Mouse (Mus musculus) CH12.LX (cell line): ENCODE measurements at regions not wholly inside any gene's neighbourhood (a gene's known extent, or its start where the extent isn't known, plus 50 kb on each side); places are given as distances from the start of the nearest gene placed in this dataset.

Experiments
- DNase-seq: peaks from one replicate; pipeline ENCODE4 v3.0.0-alpha.2; 2013; ENCODE audit errors: extremely low read depth
- H3K27ac ChIP-seq: 2 replicates; pipeline ENCODE4 v1.5.1; 2012; ENCODE audit warnings: low read depth, mild to moderate bottlenecking, control low read depth, moderate library complexity; ENCODE audit not compliant: insufficient read depth
- H3K27me3 ChIP-seq: replicated peaks from 2 replicates; pipeline ENCODE3; 2012; ENCODE audit warnings: inconsistent platforms
- H3K36me3 ChIP-seq, 2 experiments: replicated peaks in 1 of 2; 2 replicates each; pipeline versions ENCODE3 to v1.6.1; 2012; ENCODE audit warnings: inconsistent platforms in 1 of 2, low read length in 1 of 2, mild to moderate bottlenecking in 1 of 2, mixed read lengths in 1 of 2, moderate library complexity in 1 of 2; ENCODE audit not compliant: control insufficient read depth in 1 of 2, insufficient read depth in 1 of 2
- H3K4me1 ChIP-seq, 2 experiments: 2 replicates each; pipeline ENCODE4 v1.6.1; 2012; ENCODE audit warnings: inconsistent platforms in 1 of 2, moderate library complexity in 1 of 2; ENCODE audit not compliant: insufficient read depth in 2 of 2, control insufficient read depth in 1 of 2
- H3K4me2 ChIP-seq: 2 replicates; pipeline ENCODE4 v1.6.1; 2012; ENCODE audit warnings: low read depth, mild to moderate bottlenecking, control low read depth; ENCODE audit not compliant: poor library complexity, insufficient read depth, severe bottlenecking
- H3K4me3 ChIP-seq, 3 experiments: fragments of 150-350 bp in 1 of 3; sonication (generic) in 1 of 3; replicated peaks in 1 of 3; 2 replicates each; pipeline versions ENCODE3 to v1.5.1; 2011 to 2012; ENCODE audit warnings: low read depth in 2 of 3, low read length in 2 of 3, mild to moderate bottlenecking in 2 of 3, moderate library complexity in 2 of 3, control low read depth in 1 of 3, improper control_type of control experiment in 1 of 3, inconsistent platforms in 1 of 3, mixed read lengths in 1 of 3; ENCODE audit not compliant: poor library complexity in 1 of 3
- H3K79me2 ChIP-seq: replicated peaks from 2 replicates; pipeline ENCODE4 v1.6.1; 2012; ENCODE audit warnings: mild to moderate bottlenecking, moderate library complexity; ENCODE audit not compliant: control insufficient read depth, poor library complexity, insufficient read depth, severe bottlenecking; ENCODE audit errors: extremely low read depth
- H3K9ac ChIP-seq: 2 replicates; pipeline ENCODE4 v1.6.1; 2012; ENCODE audit warnings: low read depth, mild to moderate bottlenecking, control low read depth, moderate library complexity; ENCODE audit not compliant: insufficient read depth
- H3K9me3 ChIP-seq: replicated peaks from 2 replicates; pipeline ENCODE3; 2012; ENCODE audit warnings: low read length, inconsistent platforms, mixed read lengths
- BHLHE40 ChIP-seq: IDR thresholded peaks from 2 replicates; pipeline ENCODE4 v1.6.1; 2011; ENCODE audit warnings: mild to moderate bottlenecking, low read depth, low read length, improper control_type of control experiment
- CHD2 ChIP-seq: IDR thresholded peaks from 2 replicates; pipeline ENCODE4 v1.6.1; 2011; ENCODE audit warnings: low read length, improper control_type of control experiment
- CTCF ChIP-seq, 2 experiments: IDR thresholded peaks in 1 of 2; conservative IDR thresholded peaks in 1 of 2; 2 replicates each; pipeline ENCODE4 v1.5.1; 2011 to 2012; ENCODE audit warnings: low read depth in 2 of 2, low read length in 2 of 2, improper control_type of control experiment in 1 of 2, inconsistent platforms in 1 of 2, mild to moderate bottlenecking in 1 of 2, moderate library complexity in 1 of 2
- E2F4 ChIP-seq: IDR thresholded peaks from 2 replicates; pipeline ENCODE4 v1.6.1; 2011; ENCODE audit warnings: low read depth, low read length, improper control_type of control experiment; ENCODE audit not compliant: insufficient replicate concordance
- ELF1 ChIP-seq: IDR thresholded peaks from 2 replicates; pipeline ENCODE4 v1.6.1; 2014; ENCODE audit warnings: low read depth, mild to moderate bottlenecking, inconsistent platforms, low read length, improper control_type of control experiment
- ETS1 ChIP-seq: conservative IDR thresholded peaks from 2 replicates; pipeline ENCODE4 v1.6.1; 2012; ENCODE audit warnings: low read depth, mild to moderate bottlenecking, inconsistent platforms, low read length, improper control_type of control experiment, moderate library complexity
- GABPA ChIP-seq: IDR thresholded peaks from 2 replicates; pipeline ENCODE4 v1.6.1; 2012; ENCODE audit warnings: low read depth, low read length, improper control_type of control experiment, inconsistent platforms; ENCODE audit not compliant: insufficient replicate concordance
- IRF4 ChIP-seq: IDR thresholded peaks from 2 replicates; pipeline ENCODE4 v1.6.1; 2014; ENCODE audit warnings: low read depth, mild to moderate bottlenecking, inconsistent platforms, low read length, improper control_type of control experiment
- JUN ChIP-seq: IDR thresholded peaks from 2 replicates; pipeline ENCODE4 v1.6.1; 2011; ENCODE audit warnings: low read depth, mild to moderate bottlenecking, low read length, improper control_type of control experiment, moderate library complexity; ENCODE audit not compliant: insufficient read depth
- JUND ChIP-seq: conservative IDR thresholded peaks from 2 replicates; pipeline ENCODE4 v1.6.1; 2011; ENCODE audit warnings: low read depth, low read length, improper control_type of control experiment
- KAT2A ChIP-seq: IDR thresholded peaks from 2 replicates; pipeline ENCODE4 v1.6.1; 2012; ENCODE audit warnings: low read length, improper control_type of control experiment, inconsistent platforms; ENCODE audit not compliant: insufficient replicate concordance
- MAFK ChIP-seq: IDR thresholded peaks from 2 replicates; pipeline ENCODE4 v1.6.1; 2011; ENCODE audit warnings: low read length, improper control_type of control experiment; ENCODE audit not compliant: insufficient replicate concordance
- MAX ChIP-seq: IDR thresholded peaks from 2 replicates; pipeline ENCODE4 v1.6.1; 2011; ENCODE audit warnings: low read length, improper control_type of control experiment
- MAZ ChIP-seq: IDR thresholded peaks from 2 replicates; pipeline ENCODE4 v1.6.1; 2012; ENCODE audit warnings: low read depth, mild to moderate bottlenecking, inconsistent platforms, low read length, improper control_type of control experiment, moderate library complexity
- NELFE ChIP-seq: IDR thresholded peaks from 2 replicates; pipeline ENCODE4 v1.6.1; 2011; ENCODE audit warnings: low read depth, low read length, improper control_type of control experiment
- NRF1 ChIP-seq: IDR thresholded peaks from 2 replicates; pipeline ENCODE4 v1.6.1; 2014; ENCODE audit warnings: low read depth, mild to moderate bottlenecking, inconsistent platforms, low read length, improper control_type of control experiment, moderate library complexity
- PAX5 ChIP-seq: IDR thresholded peaks from 2 replicates; pipeline ENCODE4 v1.6.1; 2012; ENCODE audit warnings: low read length, inconsistent platforms, mixed read lengths
- POLR2A ChIP-seq: IDR thresholded peaks from 2 replicates; pipeline ENCODE4 v1.6.1; 2011; ENCODE audit warnings: low read depth, mild to moderate bottlenecking, improper control_type of control experiment, low read length
- POLR2AphosphoS2 ChIP-seq: IDR thresholded peaks from 2 replicates; pipeline ENCODE4 v1.6.1; 2011; ENCODE audit warnings: low read depth, low read length, improper control_type of control experiment
- RAD21 ChIP-seq: IDR thresholded peaks from 2 replicates; pipeline ENCODE4 v1.6.1; 2011; ENCODE audit warnings: low read depth, mild to moderate bottlenecking, low read length, improper control_type of control experiment, moderate library complexity
- RCOR1 ChIP-seq: conservative IDR thresholded peaks from 2 replicates; pipeline ENCODE4 v1.6.1; 2012; ENCODE audit warnings: low read depth, mild to moderate bottlenecking, inconsistent platforms, low read length, improper control_type of control experiment
- SIN3A ChIP-seq: IDR thresholded peaks from 2 replicates; pipeline ENCODE4 v1.6.1; 2012; ENCODE audit warnings: low read length, improper control_type of control experiment, inconsistent platforms
- TBP ChIP-seq: conservative IDR thresholded peaks from 2 replicates; pipeline ENCODE4 v1.6.1; 2011; ENCODE audit warnings: low read depth, low read length, improper control_type of control experiment
- USF1 ChIP-seq: IDR thresholded peaks from 2 replicates; pipeline ENCODE4 v1.6.1; 2014; ENCODE audit warnings: low read depth, mild to moderate bottlenecking, inconsistent platforms, low read length, improper control_type of control experiment
- USF2 ChIP-seq: conservative IDR thresholded peaks from 2 replicates; pipeline ENCODE4 v1.6.1; 2011; ENCODE audit warnings: low read depth, low read length, improper control_type of control experiment
- ZC3H11A ChIP-seq: IDR thresholded peaks from 2 replicates; pipeline ENCODE4 v1.6.1; 2012; ENCODE audit warnings: low read depth, mild to moderate bottlenecking, inconsistent platforms, low read length, improper control_type of control experiment
- ZMIZ1 ChIP-seq: IDR thresholded peaks from 2 replicates; pipeline ENCODE4 v1.6.1; 2012; ENCODE audit warnings: low read depth, mild to moderate bottlenecking, inconsistent platforms, low read length, improper control_type of control experiment
- ZNF384 ChIP-seq: IDR thresholded peaks from 2 replicates; pipeline ENCODE4 v1.6.1; 2012; ENCODE audit warnings: low read depth, low read length, improper control_type of control experiment, inconsistent platforms
- dilution Hi-C: fragments of 300-500 bp; cut with MboI; formaldehyde crosslinking; loops from 2 replicates; pipeline ENCODE4 v1.14.3; 2020; ENCODE audit warnings: low sequenced_read_pairs; ENCODE audit not compliant: extremely low pct_unique_long_range_greater_than_20kb, extremely low pct_ligation_motif_present
- in situ Hi-C: fragments of 300-500 bp; cut with MboI; formaldehyde crosslinking; loops from 3 replicates; pipeline ENCODE4 v1.14.3; 2019; ENCODE audit warnings: low sequenced_read_pairs, low pct_ligation_motif_present, low pct_unique_long_range_greater_than_20kb, mixed read lengths

DNA sequence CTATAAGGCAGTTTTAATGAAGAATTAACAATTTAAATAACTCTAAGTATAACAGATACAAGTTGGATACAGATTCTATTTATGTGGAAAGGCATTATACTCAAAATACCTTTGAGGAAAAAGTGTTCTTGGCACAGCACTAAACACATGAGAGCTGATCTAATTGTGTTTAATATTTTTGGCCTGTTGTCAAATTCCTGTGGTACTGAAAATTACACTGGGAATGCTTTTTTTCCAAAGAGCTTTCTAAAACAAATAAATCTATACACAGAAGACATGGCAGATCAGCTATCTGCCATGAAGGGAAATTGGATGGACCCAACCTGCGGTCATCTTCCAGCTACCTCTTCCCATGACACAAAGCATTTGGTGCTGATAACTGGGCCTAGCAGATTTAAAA is 147.9 kb downstream of the Impad1 start:
- no peak overlapping the region for H3K9ac ChIP-seq
- H3K27me3 ChIP-seq, result no peaks in the 10 kb centered on the region
- in situ Hi-C loops (no loop called here), dilution Hi-C loops (no loop called here)
- no peaks in the 10 kb centered on the region for H3K79me2 ChIP-seq
- no peaks in the 10 kb centered on the region for H3K36me3 ChIP-seq
- no peak overlapping the region for H3K27ac ChIP-seq
- H3K4me1 ChIP-seq, result no peaks in the 10 kb centered on the region
- H3K4me2 ChIP-seq, result no peak overlapping the region
- DNase-seq, result no peak
- H3K4me3 ChIP-seq, result no peak overlapping the region
- TF ChIP-seq CTCF (conservative IDR thresholded peaks at IDR 0.05 in 1 of 2, IDR thresholded peaks at IDR 0.05 in 1 of 2; ENCODE audit: low read depth in 2 of 2, low read length in 2 of 2) (no peak), ZC3H11A (no peak), MAX (no peak), RAD21 (no peak), ZNF384 (no peak), JUN (no peak), TBP (no peak), ZMIZ1 (no peak), GABPA (no peak), ETS1 (no peak), ELF1 (no peak), NELFE (no peak), MAZ (no peak), KAT2A (no peak), NRF1 (no peak), USF2 (no peak), BHLHE40 (no peak), E2F4 (no peak)
- H3K9me3 ChIP-seq, result no peaks in the 10 kb centered on the region

DNA sequence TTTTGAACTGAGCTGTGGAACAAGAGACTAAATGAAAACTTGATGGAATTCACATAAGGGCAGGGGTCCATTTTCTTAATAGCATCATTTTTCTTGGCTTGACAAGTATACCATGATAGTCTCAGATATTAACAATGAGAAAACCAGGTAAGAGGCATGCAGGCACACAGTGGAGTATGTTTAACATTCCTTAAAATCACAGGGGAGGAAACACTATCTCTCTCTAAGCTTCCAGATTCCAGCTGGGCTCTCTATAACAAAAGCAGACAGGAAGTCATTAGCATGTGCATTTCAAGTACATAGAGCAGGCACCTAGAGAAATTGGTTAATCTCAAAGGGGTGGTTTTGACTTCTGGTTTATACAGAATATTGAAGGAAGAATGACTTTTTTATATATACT is 156.9 kb downstream of the Impad1 start:
- Histone ChIP-seq H3K27me3 (no peaks in the 10 kb centered on the region), H3K4me3 (no peak overlapping the region), H3K9me3 (no peaks in the 10 kb centered on the region), H3K4me2 (no peak overlapping the region), H3K9ac (no peak overlapping the region), H3K4me1 (peaks cover 3 to 11% of the 10 kb centered on the region in 2 experiments; a peak in 3 of 4 replicates), H3K36me3 (no peaks in the 10 kb centered on the region), H3K27ac (no peak overlapping the region), H3K79me2 (no peaks in the 10 kb centered on the region)
- dilution Hi-C loops, result no loop called here
- DNase-seq, result no peak
- TF ChIP-seq POLR2A (no peak), USF1 (no peak), BHLHE40 (no peak), MAZ (no peak), MAFK (no peak), PAX5 (no peak), CHD2 (no peak), JUND (no peak), IRF4 (no peak), MAX (no peak), TBP (no peak), POLR2AphosphoS2 (no peak), NELFE (no peak), SIN3A (no peak), RCOR1 (no peak)
- in situ Hi-C loops, result no loop called here
